ENCODE assay signal across 9 mouse cellular contexts in the genomic region with DNA sequence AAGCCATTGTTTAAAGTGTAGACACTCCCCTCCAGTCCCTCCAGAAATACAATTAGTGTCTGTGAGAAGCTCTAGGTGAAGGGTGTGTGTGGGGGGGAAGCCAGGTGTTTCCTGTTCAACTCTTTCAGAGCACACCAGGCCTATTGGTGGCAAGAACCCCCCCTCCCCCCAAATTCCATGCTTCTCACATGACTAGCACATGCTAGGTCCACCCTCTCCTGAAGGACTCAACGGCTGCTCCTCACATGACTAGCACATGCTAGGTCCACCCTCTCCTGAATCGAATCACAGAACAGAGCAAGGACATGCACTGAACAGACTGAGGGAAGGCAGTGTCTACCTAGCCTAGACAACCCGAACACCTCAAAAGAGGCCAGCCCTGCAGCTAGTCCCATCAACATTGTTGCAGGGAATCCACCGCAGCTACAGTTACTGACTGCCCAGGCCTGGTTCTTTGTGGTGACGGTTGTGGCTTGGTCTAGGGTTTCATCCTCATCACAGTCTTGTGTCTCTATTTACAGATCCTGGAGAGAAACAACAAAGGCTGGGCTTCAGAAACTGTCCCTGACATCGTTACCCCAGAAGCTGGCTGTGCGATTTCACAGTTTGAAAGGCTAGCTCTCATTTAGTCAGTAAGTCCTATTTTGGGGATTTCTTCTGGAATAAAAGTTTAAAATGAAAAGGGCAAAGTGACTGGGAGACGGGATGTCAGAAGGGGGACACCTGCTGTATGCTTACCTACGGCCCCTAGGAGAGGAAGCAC. TPM values are rescaled to one million over a fixed set of nuclear protein-coding genes. Genes with fewer than 3 reads are reported as not detected.
DNase-seq lines count a peak whose midpoint lies in the region; ATAC-seq and TF ChIP-seq lines count a peak whose summit lies in the region.
"Had no signal": no experiment of that assay in that cellular context is flagged by ENCODE, and none has a peak within 500 bp of the region (broad histone marks: within the 10 kb centered on the region; RNA-seq: fewer than 3 reads in every experiment).

No protein-coding gene starts in this region.

- H3K9ac ChIP-seq in kidney, embryonic 16.5 days (replicated peaks; ENCODE audit: low read length), result peak overlapping the region; percentile 78
- peak overlapping the region; percentile 72 for H3K9ac ChIP-seq in embryonic facial prominence, embryonic 13.5 days
- peak overlapping the region; percentile 46 for H3K9ac ChIP-seq in intestine, embryonic 15.5 days

- H3K27me3 ChIP-seq in kidney, embryonic 16.5 days (ENCODE audit: insufficient read depth, low read length), result peaks cover 4% of the 10 kb centered on the region; the same call in 1 of the 2 replicates
- H3K27me3 ChIP-seq in embryonic facial prominence, embryonic 13.5 days, result peaks cover 13% of the 10 kb centered on the region
- no peaks in the 10 kb centered on the region for H3K27me3 ChIP-seq in intestine, embryonic 15.5 days (replicated peaks)

- peak overlapping the region; percentile 96 for H3K27ac ChIP-seq in kidney, embryonic 16.5 days (ENCODE audit: low read length)
- peak overlapping the region; percentile 87; the same call in 1 of the 2 replicates for H3K27ac ChIP-seq in embryonic facial prominence, embryonic 13.5 days
- no peak overlapping the region for H3K27ac ChIP-seq in intestine, embryonic 15.5 days
- no peak overlapping the region; the same call in 1 of the 2 replicates for H3K27ac ChIP-seq in olfactory bulb, adult 2 months (ENCODE audit: insufficient read depth, low read depth, low read length)

- peak overlapping the region; percentile 57 for H3K4me2 ChIP-seq in kidney, embryonic 16.5 days (replicated peaks; ENCODE audit: low read depth, low read length)
- peak overlapping the region; percentile 72 for H3K4me2 ChIP-seq in embryonic facial prominence, embryonic 13.5 days
- peak overlapping the region; percentile 72 for H3K4me2 ChIP-seq in intestine, embryonic 15.5 days (replicated peaks)

- 0 out of 2 replicates have a peak, but pooled peaks have one; percentile 13 for ATAC-seq in kidney, embryonic 16.5 days (ENCODE audit: low FRiP score, low TSS enrichment)
- no peak for ATAC-seq in embryonic facial prominence, embryonic 13.5 days (ENCODE audit: insufficient number of reproducible peaks, insufficient read depth, low FRiP score, low TSS enrichment, low read depth)
- no peak for ATAC-seq in intestine, embryonic 15.5 days

- no peak for TF ChIP-seq CTCF in olfactory bulb, adult 2 months (IDR thresholded peaks at IDR 0.05; ENCODE audit: insufficient read depth, low read depth, low read length)

- no peak for TF ChIP-seq POLR2A in olfactory bulb, adult 2 months (IDR thresholded peaks at IDR 0.05; ENCODE audit: insufficient read depth, low read depth, low read length)

- H3K9me3 ChIP-seq in kidney, embryonic 16.5 days (ENCODE audit: low read length), result no peaks in the 10 kb centered on the region
- no peaks in the 10 kb centered on the region for H3K9me3 ChIP-seq in embryonic facial prominence, embryonic 13.5 days
- H3K9me3 ChIP-seq in intestine, embryonic 15.5 days, result no peaks in the 10 kb centered on the region

- peak overlapping the region; percentile 95; the same call in 1 of the 2 replicates for H3K4me3 ChIP-seq in kidney, embryonic 16.5 days (ENCODE audit: low read length)
- peak overlapping the region; percentile 96 for H3K4me3 ChIP-seq in embryonic facial prominence, embryonic 13.5 days
- H3K4me3 ChIP-seq in intestine, embryonic 15.5 days (replicated peaks), result peak overlapping the region; percentile 97; the same call in 1 of the 2 replicates
- peak overlapping the region; percentile 96 for H3K4me3 ChIP-seq in olfactory bulb, adult 2 months (ENCODE audit: insufficient read depth, low read depth, low read length)

- DNase-seq in kidney, postnatal 10 days, result no peak
- DNase-seq in layer of hippocampus, adult 8-10 months (ENCODE audit: low spot score in 2 of 2), result no peak
- no peak for DNase-seq in left cerebral cortex, adult 18-20 months (ENCODE audit: low spot score in 2 of 2)
- no peak for DNase-seq in urinary bladder, postnatal 25 days (ENCODE audit: low spot score)

- H3K36me3 ChIP-seq in kidney, embryonic 16.5 days (ENCODE audit: insufficient read depth, low read length), result no peaks in the 10 kb centered on the region
- H3K36me3 ChIP-seq in embryonic facial prominence, embryonic 13.5 days, result no peaks in the 10 kb centered on the region
- H3K36me3 ChIP-seq in intestine, embryonic 15.5 days, result no peaks in the 10 kb centered on the region

- 83% methylated on average over 9 of the region's 9 CpGs for WGBS in kidney, embryonic 16.5 days
- 83% methylated on average over 9 of the region's 9 CpGs for WGBS in embryonic facial prominence, embryonic 13.5 days
- 84% methylated on average over 9 of the region's 9 CpGs for WGBS in intestine, embryonic 15.5 days
- WGBS in olfactory bulb, adult 2 months, result 82% methylated on average over 9 of the region's 9 CpGs

- H3K4me1 ChIP-seq in kidney, embryonic 16.5 days (ENCODE audit: insufficient read depth, low read length), result peaks cover 18% of the 10 kb centered on the region
- peaks cover 23% of the 10 kb centered on the region for H3K4me1 ChIP-seq in embryonic facial prominence, embryonic 13.5 days
- peaks cover 11% of the 10 kb centered on the region for H3K4me1 ChIP-seq in intestine, embryonic 15.5 days (replicated peaks)
- peaks cover 12% of the 10 kb centered on the region for H3K4me1 ChIP-seq in olfactory bulb, adult 2 months (ENCODE audit: control insufficient read depth, insufficient read depth, low read length)

RNA-seq across cellular contexts. Expression of gene Cnot8, which starts 1.2 kb away (rescaled TPM):
- polyA plus RNA-seq in kidney, embryonic 16.5 days (2015; fragmentation: Nextera tagmentation; extraction: Ambion mirVana), result 89.4 and 93.5 TPM in 2 replicates
- 100.0 and 104 TPM in 2 replicates for polyA plus RNA-seq in embryonic facial prominence, embryonic 13.5 days (2015; fragmentation: Nextera tagmentation; extraction: Ambion mirVana)
- 78.3 and 79.4 TPM in 2 replicates for polyA plus RNA-seq in intestine, embryonic 15.5 days (2015; fragmentation: Nextera tagmentation; extraction: Ambion mirVana)
- polyA plus RNA-seq in olfactory bulb, adult 2 months (2012; ENCODE audit: insufficient read depth, insufficient read length, low replicate concordance, missing spikeins), result not detected in 2 replicates
- total RNA-seq in layer of hippocampus, adult 8-10 months (2022), result 10 to 100 TPM; 54.0 to 57.5 (median 55.3) TPM
- 10 to 100 TPM; 55.8 to 56.4 TPM for total RNA-seq in left cerebral cortex, adult 18-20 months (2021)

RNA-seq across cellular contexts. Expression of gene Gm12248, which starts 9.8 kb away (rescaled TPM):
- not detected in 2 replicates for polyA plus RNA-seq in kidney, embryonic 16.5 days (2015; fragmentation: Nextera tagmentation; extraction: Ambion mirVana)
- polyA plus RNA-seq in embryonic facial prominence, embryonic 13.5 days (2015; fragmentation: Nextera tagmentation; extraction: Ambion mirVana), result 0.29 TPM in 1 of 2 replicates, not detected in the other
- not detected in 2 replicates for polyA plus RNA-seq in intestine, embryonic 15.5 days (2015; fragmentation: Nextera tagmentation; extraction: Ambion mirVana)
- polyA plus RNA-seq in olfactory bulb, adult 2 months (2012; ENCODE audit: insufficient read depth, insufficient read length, low replicate concordance, missing spikeins), result not detected in 2 replicates
- total RNA-seq in layer of hippocampus, adult 8-10 months (2022), result not detected
- not detected for total RNA-seq in left cerebral cortex, adult 18-20 months (2021)
- polyA plus RNA-seq: brain, embryonic 14.5 days had no signal

Comparison
In these comparisons a context has a peak if more than half of its experiments do, and no peak if none do; other contexts are left out.
1. H3K27ac ChIP-seq: peak in kidney, embryonic 16.5 days (single experiment) and embryonic facial prominence, embryonic 13.5 days (single experiment); none in intestine, embryonic 15.5 days (single experiment) and olfactory bulb, adult 2 months (single experiment).
2. Peak in every context shown above with its lines, with median percentiles within 50 percentile points of each other: H3K4me2 ChIP-seq, H3K4me3 ChIP-seq and H3K9ac ChIP-seq.